Mouse (Mus musculus) kidney, adult 18-20 months (tissue): Measurements from ENCODE around the gene Osbpl5.
"Not testable (repeated sequence)": the region's sequence is repeated elsewhere in the genome, so short reads cannot be mapped to it uniquely, and the experiment has no call there.

ENCODE experiments used
- DNase-seq: peaks from one replicate; pipeline ENCODE4 v3.0.0; 2021

Osbpl5 gene

GRCm38 (mm10) chr7:143696140-143696539 lies 60.6 kb downstream of the Osbpl5 start:
- DNase-seq: peak; percentile 38

GRCm38 (mm10) chr7:143694550-143694949 lies 62.2 kb downstream of the Osbpl5 start:
- DNase-seq: no peak

- no peak for DNase-seq
Observed at GRCm38 (mm10) chr7:143692746-143693510, 63.9 kb downstream of the Osbpl5 start.

- DNase-seq: no peak
Observed at GRCm38 (mm10) chr7:143691909-143692308, 64.9 kb downstream of the Osbpl5 start.

GRCm38 (mm10) chr7:143691181-143691580 lies 65.6 kb downstream of the Osbpl5 start:
- no peak for DNase-seq

- DNase-seq: no peak
Observed at GRCm38 (mm10) chr7:143689946-143690345, 66.8 kb downstream of the Osbpl5 start.

- no peak for DNase-seq
Observed at GRCm38 (mm10) chr7:143689481-143689880, 67.3 kb downstream of the Osbpl5 start.

- not testable (repeated sequence) for DNase-seq
Observed at GRCm38 (mm10) chr7:143686676-143687075, 70.1 kb downstream of the Osbpl5 start.

- not testable (repeated sequence) for DNase-seq
Observed at GRCm38 (mm10) chr7:143686191-143686590, 70.6 kb downstream of the Osbpl5 start.

- DNase-seq: peak; percentile 79
Observed at GRCm38 (mm10) chr7:143685359-143686067, 71.3 kb downstream of the Osbpl5 start, which contains the start of gene Tnfrsf23. Gene Tnfrsf23 (minus strand): TSS chr7:143685872.

GRCm38 (mm10) chr7:143684569-143684968 lies 72.2 kb downstream of the Osbpl5 start:
- DNase-seq: peak; percentile 14

- DNase-seq: no peak
Observed at GRCm38 (mm10) chr7:143681566-143681965, 75.2 kb downstream of the Osbpl5 start.

- DNase-seq: not testable (repeated sequence)
Observed at GRCm38 (mm10) chr7:143680836-143681235, 75.9 kb downstream of the Osbpl5 start.

GRCm38 (mm10) chr7:143679650-143680049 lies 77.1 kb downstream of the Osbpl5 start:
- DNase-seq: not testable (repeated sequence)

GRCm38 (mm10) chr7:143666427-143667311 lies 90.1 kb downstream of the Osbpl5 start:
- no peak for DNase-seq

- no peak for DNase-seq
Observed at GRCm38 (mm10) chr7:143663470-143663869, 93.3 kb downstream of the Osbpl5 start.

- no peak for DNase-seq
Observed at GRCm38 (mm10) chr7:143660797-143661196, 96.0 kb downstream of the Osbpl5 start.

- DNase-seq: not testable (repeated sequence)
Observed at GRCm38 (mm10) chr7:143649769-143650346, 106.9 kb downstream of the Osbpl5 start.

- DNase-seq: peak; percentile 82
Observed at GRCm38 (mm10) chr7:143649034-143649768, 107.6 kb downstream of the Osbpl5 start, which contains the start of gene Tnfrsf22. Gene Tnfrsf22 (minus strand): TSS chr7:143649661.

- not testable (repeated sequence) for DNase-seq
Observed at GRCm38 (mm10) chr7:143643949-143644348, 112.8 kb downstream of the Osbpl5 start.
